Mouse (Mus musculus): ENCODE results near the gene Gli2.

The Gli2 gene

DNA sequence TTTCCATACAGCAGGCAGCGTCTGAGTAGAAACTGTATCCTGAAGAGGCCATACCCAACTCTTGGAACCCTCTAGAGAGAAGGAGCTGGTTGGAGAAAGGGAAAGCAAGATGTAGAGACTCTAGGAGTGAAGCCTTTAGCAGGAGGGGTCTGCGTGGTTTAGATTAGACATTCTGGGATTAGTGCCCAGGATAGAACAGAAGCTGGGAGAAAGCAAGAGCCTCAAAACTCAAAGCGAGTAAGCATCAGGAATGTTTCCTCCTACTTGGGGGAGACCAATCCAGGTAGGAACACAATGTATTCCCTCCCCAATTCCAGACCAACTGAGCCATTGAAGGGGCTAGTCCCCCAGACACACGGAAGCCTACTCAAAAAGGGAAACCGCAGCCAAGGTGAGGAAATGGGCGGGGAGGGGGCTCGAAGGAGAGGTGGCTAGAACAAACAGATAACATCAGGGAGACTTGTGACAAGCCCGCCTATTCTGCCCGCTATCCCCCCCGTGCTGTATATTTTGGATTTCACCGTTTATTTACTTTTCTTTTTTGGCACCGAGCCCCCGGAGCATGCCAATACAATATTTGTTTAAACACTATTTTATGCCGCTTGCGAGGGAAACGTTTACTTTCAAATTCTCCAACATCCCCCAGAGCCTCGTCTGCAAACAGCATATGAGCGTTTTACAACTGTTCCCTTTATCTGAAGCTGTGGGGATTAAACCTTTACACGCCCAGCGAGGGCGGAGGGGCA lies 2.1 kb downstream of the Gli2 start:
- DNase-seq (ENCODE audit: low spot score in 2 of 2) = no peak

DNA sequence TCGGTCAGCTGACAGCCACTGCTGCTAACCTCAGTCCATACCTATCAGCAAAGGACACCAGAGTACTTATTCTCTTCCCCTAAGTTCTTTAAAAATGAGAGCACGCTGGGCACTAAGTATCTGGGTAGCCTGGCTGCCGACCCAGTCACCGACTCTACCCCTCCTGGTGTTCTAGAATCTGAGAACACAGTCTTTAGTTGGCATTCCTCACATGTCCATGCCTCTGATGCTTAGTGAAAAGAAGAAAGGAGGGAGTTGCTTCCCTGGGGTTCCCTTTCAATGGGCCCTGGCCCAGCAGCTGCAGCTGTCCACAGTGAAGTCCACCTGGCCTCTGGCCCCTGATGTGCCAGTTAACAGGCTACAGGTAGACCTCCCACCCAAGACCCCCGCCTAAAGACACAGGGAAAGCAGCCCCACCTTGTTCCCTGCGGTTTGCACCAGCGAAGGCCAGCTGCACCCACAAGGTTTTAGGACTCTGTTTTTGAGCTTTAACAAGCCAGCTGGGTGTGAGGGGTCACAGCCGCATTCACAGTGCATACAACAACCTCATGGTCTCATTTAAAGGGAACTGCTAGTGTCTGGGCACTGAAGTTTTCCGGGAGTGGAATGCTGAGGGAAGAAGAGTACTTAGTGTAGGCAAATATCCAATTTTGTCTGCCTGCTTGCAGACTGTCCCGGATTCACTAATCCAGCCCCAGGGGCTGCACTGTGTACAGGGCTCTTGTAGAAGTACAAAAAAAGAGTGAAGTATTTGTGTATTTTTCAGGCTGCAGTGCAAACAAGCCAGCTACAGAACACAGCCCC lies 3.4 kb downstream of the Gli2 start:
- no peak for DNase-seq (ENCODE audit: low spot score in 2 of 2)

DNA sequence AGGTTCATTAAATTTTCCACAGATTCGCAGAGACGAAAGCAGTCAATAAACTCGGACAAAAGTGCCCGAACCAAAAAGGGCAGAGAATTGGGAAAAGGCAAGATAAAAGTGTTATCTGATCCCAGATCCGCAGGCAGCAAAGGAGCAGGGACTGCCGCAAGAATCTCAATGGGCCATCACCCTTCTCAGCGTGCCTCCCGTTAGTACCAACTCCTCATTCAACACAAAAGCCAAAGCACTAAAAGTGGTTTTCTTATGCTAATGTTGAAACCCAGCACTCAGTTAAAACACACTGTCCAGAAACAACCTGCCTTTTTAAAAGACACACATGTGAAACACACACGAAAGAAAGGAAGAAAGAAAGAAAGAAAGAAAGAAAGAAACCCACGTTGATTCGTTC lies 4.4 kb downstream of the Gli2 start:
- DNase-seq (ENCODE audit: low spot score in 2 of 2) = no peak

DNA sequence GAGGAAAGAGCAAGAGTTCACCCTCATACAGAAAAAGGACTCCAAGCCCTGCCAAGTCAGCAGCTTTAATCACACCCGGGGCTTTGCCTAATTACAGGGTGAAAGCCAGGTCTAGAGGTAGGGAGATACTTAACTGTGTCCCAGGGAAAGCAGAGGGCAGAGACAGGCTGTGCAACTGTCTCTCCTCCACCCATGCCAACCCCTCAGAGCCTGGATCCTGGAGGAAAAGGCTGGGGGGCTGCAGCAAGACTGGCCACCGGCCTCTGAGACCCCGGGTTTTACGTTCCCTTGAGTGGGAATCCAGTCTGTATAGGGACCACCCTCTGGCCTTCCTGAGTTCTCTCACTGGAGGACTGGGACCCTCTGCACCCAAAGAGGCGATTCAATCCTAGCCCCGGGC lies 4.9 kb downstream of the Gli2 start:
- DNase-seq (ENCODE audit: low spot score in 2 of 2) = no peak

DNA sequence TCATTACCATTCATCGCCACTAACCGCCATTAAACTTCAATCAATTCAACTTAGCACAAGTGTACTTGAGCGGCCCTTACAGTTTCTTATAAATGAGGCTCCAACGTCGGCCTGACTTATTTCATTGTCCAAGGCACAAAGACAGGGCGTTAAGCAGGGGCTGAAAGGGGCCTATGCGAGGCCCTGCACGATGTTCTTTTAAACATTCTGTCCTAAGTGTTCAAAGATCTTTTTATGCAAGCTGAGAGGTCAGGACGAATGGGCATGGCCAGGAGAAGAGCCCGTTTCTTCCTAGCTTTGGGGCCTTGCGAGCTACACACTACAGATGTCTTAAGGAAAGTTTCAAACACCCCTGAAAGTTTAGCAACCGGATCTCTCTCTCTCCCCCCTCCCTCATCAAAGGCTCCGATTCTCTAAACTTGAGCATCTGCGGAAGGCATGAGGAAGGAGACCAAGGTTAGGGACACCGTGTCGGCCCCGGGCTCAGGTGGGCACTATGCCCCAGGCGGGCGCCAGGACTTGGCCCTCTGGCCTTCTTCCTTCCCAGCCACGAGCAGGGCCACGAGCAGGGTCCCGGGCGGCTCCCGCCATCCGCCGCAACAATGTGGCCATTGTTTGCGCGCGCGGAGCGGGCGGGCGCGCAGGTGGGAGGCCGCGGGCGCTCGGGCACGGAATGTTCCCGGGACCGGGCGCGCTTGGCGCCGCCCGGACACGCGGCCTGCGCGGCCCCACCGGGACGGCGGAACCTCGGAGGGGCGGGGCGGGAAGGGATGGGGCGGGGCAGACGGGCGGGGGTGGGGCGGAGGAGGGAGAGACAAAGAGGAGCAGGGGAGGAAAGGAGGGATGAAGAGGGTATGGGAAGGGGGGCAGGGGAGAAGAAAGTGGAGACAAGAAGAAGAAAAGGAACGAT lies 5.7 kb downstream of the Gli2 start:
- DNase-seq (ENCODE audit: low spot score in 2 of 2) = no peak

DNA sequence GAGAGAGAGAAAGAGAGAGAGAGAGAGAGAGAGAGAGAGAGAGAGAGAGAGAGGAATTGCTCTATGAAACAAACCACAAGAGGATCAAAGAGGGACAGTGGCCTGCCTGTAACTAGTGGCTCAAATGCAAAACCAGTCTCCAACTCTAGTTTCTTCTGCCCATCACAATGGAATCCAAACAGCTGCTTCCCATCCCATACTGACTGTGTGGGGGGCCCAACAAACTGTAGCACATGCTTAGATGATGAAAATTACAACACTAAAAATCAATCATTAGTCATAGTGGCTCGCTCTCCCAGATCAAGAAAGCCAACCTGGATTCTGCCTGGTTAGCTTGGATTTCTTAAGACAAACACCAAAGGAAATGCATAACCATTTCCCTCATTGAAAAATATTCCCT lies 15.0 kb downstream of the Gli2 start:
- no peak for DNase-seq (ENCODE audit: low spot score in 2 of 2)

DNA sequence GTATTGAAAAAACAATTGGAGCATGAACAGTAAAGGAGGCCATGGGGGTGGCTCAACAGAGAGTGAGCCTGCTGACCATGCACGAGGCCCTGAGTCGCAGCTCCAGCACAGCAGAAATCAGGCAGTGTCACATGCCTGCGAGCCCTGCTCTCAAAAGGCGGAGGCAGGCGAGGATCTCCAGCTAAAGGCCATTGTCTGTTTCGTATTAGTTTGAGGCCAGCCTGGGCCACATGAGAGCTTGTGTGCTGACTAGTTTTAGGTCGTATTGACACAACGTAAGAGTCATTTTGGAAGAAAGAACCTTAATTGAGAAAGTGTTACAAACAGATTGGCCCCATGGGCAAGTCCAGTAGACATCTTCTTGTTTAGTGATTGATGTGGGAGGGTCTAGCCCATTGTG lies 17.5 kb downstream of the Gli2 start:
- no peak for DNase-seq (ENCODE audit: low spot score in 2 of 2)

DNA sequence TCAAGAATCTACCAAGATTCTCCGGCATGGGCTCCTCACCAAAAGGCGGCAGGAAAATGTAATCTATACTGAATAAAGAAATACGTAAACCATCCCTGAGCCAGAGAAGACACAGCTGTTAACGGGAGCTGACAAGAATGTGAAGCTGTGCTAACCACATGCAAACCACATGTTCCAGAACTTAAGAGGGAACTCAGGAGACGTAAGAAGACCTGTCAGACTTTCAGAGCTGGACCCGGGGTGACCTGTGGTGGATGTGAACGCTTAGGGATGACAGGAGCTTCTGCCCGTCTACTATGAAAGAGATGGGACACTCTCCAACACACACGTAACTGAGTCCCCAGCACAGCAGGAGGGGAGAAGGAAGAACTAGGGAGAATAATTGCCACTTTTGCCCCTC lies 18.1 kb downstream of the Gli2 start:
- no peak for DNase-seq (ENCODE audit: low spot score in 2 of 2)

DNA sequence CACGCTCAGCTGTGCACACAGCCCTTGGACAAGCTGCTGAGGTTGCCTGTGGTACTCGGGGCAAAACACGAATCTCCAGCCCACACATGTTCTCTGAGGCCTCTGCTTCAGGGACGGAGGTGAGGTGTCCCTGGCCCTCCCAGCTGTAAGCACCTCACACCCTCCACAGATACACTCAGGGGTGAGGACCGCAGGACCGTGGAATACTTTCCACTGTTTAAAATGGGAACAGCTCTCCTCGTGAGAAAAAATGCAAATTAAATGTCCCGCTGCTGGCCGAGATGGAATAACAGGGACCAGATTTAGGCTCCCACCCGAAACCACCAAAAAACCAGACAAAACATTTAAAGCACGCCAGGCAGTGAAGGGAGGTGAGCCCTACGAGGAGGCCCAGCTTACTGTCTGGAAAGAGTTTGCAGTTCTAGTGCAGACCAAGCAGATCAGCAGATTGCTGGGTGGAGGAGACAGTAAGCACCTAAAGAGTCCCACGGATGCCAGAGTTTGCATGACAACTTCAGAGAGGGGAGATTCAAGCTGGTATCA lies 19.2 kb downstream of the Gli2 start:
- DNase-seq (ENCODE audit: low spot score in 2 of 2) = no peak

DNA sequence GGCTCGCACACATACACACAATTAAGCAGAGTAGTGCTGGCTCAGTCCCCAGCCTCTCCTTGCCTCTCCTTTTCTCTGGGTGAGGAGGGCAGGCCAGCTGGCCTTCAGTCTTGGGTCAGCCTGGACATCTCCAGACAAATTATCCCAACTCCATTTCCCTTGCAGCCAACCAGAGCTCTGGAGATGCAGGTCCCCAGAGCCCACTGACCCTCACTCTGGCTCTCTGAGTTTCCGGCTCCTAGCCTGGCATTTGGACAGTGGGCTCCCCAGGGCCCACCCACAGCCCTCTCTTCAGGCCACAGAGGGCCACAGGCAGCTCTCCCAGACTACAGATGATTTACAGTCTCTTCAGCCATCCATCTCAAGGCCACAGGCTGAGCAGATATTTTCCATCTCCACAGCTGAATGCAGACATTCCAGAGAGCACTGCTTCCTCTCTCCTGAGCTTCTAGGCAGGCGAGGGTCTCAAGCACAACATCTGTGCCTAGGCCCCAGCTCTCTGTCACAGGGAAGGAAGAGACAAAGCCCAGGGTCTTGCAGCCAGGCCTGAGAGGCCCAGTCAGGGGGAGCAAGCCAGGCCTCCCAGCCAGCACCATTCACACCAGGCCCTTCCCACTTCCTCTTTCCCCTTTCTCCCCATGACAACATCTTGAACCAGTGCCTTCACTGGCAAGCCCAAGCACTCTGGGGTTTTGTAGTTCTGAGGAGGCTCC lies 19.8 kb downstream of the Gli2 start:
- peak; percentile 40 to 76 for DNase-seq (ENCODE audit: low spot score in 2 of 2)

DNA sequence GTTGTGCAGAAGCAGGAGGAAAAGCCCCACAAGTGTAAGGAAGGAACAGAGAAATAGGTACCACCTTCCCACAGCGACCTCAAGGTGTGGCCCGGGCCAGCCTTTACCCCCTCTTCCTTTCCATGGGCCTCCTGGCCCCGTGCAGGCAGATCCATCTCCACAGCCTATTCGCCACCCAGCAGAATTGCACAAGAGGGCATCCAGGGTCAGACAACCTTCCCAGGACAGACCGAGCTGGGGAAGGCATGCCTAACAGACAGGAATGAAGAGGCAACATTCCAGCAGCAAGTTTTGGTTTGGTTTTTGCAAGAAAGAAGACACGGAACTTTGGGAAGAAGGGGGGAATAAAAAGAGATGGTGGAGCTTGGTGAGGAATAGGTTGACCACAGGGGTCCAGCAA lies 22.2 kb downstream of the Gli2 start:
- DNase-seq (ENCODE audit: low spot score in 2 of 2) = no peak

DNA sequence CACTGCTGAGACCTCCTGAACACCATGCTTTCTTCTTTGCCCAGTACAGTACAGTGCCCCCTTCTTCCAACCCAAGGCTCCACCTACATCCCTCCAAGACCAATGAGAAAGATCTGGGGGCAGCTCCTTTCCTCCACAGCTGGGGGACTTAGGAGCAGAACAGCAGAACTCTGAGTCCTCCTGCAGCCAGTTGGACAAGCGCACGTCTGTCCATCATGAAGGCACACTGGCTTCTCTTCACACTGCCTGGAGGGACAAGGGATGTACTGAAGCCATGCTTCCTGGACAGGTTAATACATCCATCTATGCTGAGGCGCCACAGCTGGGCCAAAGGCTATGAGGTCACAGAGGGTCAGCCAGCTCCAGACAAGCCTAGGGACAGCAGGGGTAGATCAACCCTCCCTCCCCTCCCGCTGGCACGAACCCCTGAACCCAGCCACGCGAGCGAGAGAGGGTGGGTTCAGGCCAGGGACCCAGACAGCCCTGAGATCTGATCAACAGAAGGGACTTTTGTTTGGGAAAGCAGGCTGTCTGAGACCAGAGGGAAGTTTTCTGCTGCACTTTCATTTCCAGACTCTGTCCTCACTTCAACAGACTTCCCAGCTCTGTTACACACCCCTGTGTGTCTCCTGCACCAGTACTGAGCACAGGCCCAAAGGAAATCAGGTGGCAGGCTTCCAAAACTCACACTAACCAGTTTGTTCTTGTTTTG lies 27.6 kb downstream of the Gli2 start:
- DNase-seq (ENCODE audit: low spot score in 2 of 2) = no peak

DNA sequence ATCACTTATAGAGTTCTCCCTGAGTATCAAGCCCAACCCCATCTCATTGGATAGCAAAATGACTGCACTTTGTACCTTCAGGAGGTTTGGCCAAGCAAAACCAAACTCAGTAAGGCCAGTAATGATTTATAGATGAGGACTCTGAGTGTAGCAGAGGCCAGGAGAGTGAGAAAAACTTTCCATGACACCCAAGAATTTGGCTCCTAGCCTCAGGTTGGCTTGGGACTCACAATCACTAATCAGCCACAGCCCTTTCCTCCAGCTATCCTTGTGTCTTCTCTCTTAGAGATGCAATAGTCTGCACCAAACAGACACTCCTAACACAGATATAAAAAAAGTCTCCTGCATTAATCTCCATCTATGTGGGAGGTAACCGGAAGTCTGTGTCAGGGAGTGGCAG lies 31.1 kb downstream of the Gli2 start:
- DNase-seq (ENCODE audit: low spot score in 2 of 2) = no peak

DNA sequence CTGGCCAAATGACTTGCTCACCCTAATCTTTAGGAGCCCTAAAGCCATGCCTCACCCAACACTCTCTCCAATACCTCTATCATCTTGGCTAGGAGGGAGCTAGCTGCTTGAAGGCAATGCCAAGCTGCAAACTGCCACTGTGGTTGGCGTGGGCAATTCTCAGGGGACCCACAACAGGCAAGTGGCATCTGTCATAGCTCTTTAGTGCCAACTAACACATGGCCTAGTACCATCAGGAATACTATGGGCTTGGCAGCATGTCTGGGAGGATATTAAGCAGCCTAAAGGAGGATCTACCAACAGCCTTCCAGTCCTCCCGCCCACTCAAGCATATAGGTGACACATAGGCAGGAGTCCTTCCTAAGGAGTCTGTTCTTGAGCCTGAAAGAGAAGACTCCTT lies 33.3 kb downstream of the Gli2 start:
- DNase-seq (ENCODE audit: low spot score in 2 of 2) = peak in 1 of 2 experiments; percentile 15

DNA sequence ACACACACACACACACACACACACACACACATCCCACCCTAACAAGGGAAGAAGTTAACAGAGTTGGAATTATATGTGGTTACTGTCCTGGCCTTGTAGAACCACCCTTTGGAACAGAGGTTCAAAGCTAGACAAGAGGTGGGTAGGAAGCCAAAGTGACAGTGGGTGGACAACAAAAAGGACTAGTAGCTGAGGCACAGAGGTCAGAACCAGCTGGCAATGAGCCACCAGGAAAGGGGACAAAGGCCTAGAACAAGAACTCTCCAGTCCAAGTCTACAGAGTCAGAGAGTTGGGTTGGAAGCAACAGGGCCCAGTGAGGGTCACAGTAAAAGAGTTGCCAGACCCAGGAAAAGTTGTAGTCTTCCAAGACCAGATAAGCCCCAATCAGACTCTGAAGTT lies 34.4 kb downstream of the Gli2 start:
- no peak for DNase-seq (ENCODE audit: low spot score in 2 of 2)

DNA sequence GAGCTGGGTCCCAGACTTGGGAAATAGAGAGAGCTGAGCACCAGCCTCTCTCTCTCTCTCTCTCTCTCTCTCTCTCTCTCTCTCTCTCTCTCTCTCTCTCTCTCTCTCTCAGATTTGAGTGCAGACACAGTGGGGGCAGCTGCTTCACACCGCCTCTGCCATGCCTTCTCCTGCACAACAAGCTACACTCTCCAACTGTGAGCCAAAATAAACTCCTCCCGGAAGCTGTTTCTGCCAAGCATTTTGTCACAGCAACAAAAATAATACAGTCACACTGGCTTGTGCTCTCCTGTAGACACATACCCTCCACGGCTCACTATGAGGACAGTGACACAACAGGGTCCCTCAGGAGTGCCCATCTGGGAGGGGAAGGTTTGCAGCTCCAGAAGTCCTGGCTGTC lies 36.6 kb downstream of the Gli2 start:
- peak in 1 of 2 experiments; percentile 40 for DNase-seq (ENCODE audit: low spot score in 2 of 2)

DNA sequence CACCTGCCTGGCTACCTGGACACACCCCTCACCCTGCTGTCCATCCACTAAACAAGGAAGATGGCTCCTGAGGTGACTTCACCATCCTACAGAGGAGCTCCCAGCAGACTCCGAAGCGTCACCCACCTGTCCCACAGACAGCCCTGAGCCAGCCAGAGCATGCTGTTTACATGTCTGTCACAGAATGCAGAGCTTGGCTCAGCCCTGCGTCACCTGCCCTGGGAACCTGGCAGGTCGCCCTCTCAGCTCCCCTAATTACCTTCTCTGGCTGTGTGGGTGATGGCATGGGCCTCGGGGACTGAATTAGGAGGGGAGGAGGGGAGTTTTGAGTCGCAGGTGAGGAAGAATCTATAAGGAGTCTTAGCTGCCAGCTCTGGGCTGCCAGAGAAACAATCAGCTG lies 38.3 kb downstream of the Gli2 start:
- no peak for DNase-seq (ENCODE audit: low spot score in 2 of 2)

DNA sequence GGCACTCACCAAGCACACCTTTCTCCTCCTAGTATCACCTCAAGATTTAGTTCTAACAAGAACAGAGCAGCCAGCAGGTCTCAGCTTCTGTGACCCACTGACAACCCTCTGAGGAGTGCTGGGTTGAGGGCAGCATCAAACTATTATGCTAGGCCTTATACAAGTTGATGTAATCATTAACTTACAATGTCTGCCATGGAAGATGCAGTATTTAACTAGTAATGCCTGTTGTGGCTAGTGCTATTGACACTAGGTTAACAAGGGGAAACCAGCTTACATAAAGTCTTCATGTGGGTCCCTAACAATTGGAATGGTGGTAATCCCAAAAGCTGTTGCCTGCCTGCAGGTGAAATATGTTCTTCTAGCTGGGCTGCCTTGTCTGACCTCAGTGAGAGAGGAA lies 44.5 kb downstream of the Gli2 start:
- no peak for DNase-seq (ENCODE audit: low spot score in 2 of 2)

DNA sequence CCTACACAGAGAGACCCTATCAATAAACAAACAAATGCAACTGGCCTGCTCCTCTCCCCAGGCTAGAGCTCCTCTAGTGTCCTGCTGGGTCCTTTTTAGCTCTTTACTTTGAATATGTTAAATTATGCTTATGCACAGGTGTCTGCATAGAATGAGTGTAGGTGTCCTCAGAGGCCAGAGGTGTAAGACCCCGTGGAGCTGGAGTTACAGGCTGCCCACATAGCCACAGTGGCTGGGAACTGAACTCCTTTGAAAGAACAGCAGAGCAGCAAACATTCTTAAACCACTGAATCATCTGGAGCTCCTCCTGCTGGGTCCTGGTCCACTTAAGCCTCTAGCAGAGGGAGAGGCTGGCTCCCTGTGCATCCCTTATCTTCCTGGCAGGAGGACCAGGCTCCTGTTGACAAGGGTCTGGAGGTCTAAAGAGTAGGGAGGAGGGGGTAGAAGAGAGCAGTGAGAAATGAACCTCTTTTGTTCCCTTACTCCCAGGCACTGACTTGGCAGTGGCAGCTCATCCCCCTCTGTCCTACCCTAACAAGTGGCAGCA lies 49.5 kb downstream of the Gli2 start:
- DNase-seq (ENCODE audit: low spot score in 2 of 2) = no peak

DNA sequence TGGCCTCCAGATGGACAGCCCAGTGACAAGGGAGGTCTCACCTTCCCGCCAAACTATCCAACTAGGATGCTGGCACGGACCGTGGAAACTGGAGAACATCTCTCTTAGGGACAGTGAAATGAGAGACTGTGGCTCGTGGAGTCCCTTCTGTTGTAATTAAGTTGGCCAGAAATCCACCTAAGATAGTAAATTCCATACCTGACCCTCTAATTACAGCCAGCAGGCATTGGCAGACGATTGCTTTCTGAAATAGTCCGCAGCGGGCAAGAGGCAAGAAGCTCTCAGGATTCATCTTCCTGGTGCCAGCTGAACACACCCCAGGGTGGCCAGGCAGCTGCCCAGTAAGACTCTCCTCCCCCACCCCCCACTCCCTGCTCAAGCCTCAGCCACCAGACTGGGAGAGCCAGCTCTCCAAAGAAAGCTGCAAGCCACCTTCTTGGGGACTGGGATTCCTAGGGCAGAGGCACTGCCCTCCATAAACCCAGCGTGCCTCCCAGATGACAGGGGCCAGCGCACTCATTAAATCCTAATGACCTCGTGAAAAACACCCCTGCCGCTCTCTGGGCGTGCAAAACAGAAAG lies 51.9 kb downstream of the Gli2 start:
- no peak for DNase-seq (ENCODE audit: low spot score in 2 of 2)

Data from left cerebral cortex, adult 9 months (tissue).